Mouse (Mus musculus): ENCODE measurements at regions not wholly inside any gene's neighbourhood (a gene's known extent, or its start where the extent isn't known, plus 50 kb on each side); places are given as distances from the start of the nearest gene placed in this dataset.

DNA sequence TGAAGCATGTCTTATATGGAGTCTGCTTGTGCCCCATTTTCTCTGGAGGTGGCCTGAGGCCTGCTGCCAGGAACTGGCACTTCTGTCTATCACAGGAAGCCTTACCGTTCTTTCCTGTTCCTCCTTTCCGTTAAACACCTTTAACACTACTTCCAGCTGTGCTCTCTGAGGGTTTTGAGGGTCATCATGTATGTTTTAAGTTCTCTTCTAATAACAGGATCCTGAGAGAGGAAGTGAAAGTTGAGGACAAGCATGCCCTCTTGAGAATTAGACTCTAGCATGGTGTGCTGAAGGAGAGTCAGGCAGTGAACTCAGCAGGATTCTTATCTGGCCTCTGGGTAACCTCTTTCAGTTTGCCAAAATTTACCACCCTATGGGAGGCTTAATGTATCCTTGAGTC is 418.0 kb upstream of the 9430069I07Rik start:
- H3K4me3 ChIP-seq (ENCODE audit: extremely low read depth, insufficient read depth, insufficient read length) = no peak overlapping the region
- DNase-seq (ENCODE audit: low read depth in 1 of 2, low spot score in 2 of 2) = peak in 1 of 2 experiments; percentile 11
- H3K4me1 ChIP-seq (ENCODE audit: control insufficient read depth, insufficient read depth, insufficient read length) = peaks cover 16% of the 10 kb centered on the region; the same call in 1 of the 2 replicates
- WGBS = 4% methylated on average over 2 of the region's 2 CpGs
- H3K27ac ChIP-seq (ENCODE audit: insufficient read depth, low read length) = no peak overlapping the region
- H3K27me3 ChIP-seq (ENCODE audit: control insufficient read depth, insufficient read depth, low read length) = no peaks in the 10 kb centered on the region
- TF ChIP-seq POLR2A (IDR thresholded peaks at IDR 0.05; ENCODE audit: low read depth, low read length) = no peak
- TF ChIP-seq CTCF (IDR thresholded peaks at IDR 0.05; ENCODE audit: extremely low read depth, insufficient read depth, insufficient read length, insufficient replicate concordance) = no peak
- H3K36me3 ChIP-seq (ENCODE audit: control insufficient read depth, insufficient read depth, low read length) = no peaks in the 10 kb centered on the region

DNA sequence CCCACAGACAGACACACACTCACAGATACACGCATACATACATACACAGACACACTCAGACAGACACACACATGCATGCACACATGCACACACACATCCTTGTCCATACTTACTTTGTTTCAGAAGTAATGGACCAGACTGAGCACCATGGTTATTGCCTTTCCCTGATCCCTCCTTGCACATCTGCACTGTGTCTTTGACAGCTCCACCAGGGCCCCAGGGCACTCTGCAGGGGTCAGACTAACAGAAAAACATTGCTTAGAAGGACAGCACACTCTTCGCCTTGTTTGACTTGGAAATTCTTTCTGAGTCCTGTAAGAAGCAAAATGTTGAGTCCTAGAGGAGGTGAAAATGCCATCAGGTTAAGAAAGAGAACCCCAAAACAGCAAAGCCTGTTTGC is 394.1 kb upstream of the 9430069I07Rik start:
- Histone ChIP-seq H3K4me1 (ENCODE audit: control insufficient read depth, insufficient read depth, insufficient read length) (no peaks in the 10 kb centered on the region), H3K36me3 (ENCODE audit: control insufficient read depth, insufficient read depth, low read length) (no peaks in the 10 kb centered on the region), H3K4me3 (ENCODE audit: extremely low read depth, insufficient read depth, insufficient read length) (no peak overlapping the region), H3K27me3 (ENCODE audit: control insufficient read depth, insufficient read depth, low read length) (no peaks in the 10 kb centered on the region), H3K27ac (ENCODE audit: insufficient read depth, low read length) (no peak overlapping the region)
- TF ChIP-seq POLR2A (IDR thresholded peaks at IDR 0.05; ENCODE audit: low read depth, low read length) = no peak
- 85% methylated on average over 2 of the region's 2 CpGs for WGBS
- no peak for DNase-seq (ENCODE audit: low read depth in 1 of 2, low spot score in 2 of 2)

DNA sequence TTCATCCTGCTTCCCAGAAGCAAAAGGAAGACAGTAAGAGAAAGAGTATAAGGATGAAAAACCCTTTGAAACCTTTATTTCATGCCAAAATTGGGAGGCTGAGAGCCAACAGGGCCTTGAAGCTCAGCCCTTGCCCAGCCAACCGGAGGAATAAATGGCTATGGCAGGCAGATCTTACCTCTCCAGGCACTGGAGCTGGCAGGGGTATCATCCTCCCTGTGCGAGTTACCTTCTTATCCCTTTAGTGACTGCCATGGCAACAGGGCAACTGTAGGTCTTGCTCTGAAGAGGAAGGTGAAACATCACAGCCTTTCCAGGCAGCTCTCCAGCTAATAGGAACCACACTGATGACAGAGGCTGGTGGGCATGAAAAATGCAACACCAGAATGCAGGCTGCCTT is 393.3 kb upstream of the 9430069I07Rik start:
- Histone ChIP-seq H3K4me1 (ENCODE audit: control insufficient read depth, insufficient read depth, insufficient read length) (no peaks in the 10 kb centered on the region), H3K27ac (ENCODE audit: insufficient read depth, low read length) (no peak overlapping the region), H3K4me3 (ENCODE audit: extremely low read depth, insufficient read depth, insufficient read length) (no peak overlapping the region), H3K36me3 (ENCODE audit: control insufficient read depth, insufficient read depth, low read length) (no peaks in the 10 kb centered on the region), H3K27me3 (ENCODE audit: control insufficient read depth, insufficient read depth, low read length) (no peaks in the 10 kb centered on the region)
- 81% methylated on average over 2 of the region's 2 CpGs for WGBS
- DNase-seq (ENCODE audit: low read depth in 1 of 2, low spot score in 2 of 2) = no peak
- no peak for TF ChIP-seq CTCF (IDR thresholded peaks at IDR 0.05; ENCODE audit: extremely low read depth, insufficient read depth, insufficient read length, insufficient replicate concordance)
- no peak for TF ChIP-seq POLR2A (IDR thresholded peaks at IDR 0.05; ENCODE audit: low read depth, low read length)

DNA sequence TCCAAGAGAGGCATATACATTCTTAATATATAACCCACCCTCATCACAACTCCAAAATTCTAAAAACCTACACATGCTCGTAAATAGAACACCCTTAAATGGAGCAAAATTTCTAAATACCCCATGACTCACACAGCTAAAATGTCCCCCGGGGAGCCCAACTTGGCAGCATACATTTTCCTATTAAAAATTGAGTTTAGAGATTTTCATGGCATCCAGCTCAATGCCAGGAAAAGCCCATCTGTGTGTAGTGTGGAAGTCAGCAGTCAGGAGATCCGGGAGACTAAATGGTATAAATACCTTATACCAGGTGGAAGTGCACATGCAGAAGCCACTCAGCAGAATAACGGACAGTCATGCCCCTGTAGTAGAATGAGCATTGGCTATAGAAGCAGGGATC is 389.4 kb upstream of the 9430069I07Rik start:
- 78% methylated on average over 4 of the region's 4 CpGs for WGBS
- no peaks in the 10 kb centered on the region for H3K27me3 ChIP-seq (ENCODE audit: control insufficient read depth, insufficient read depth, low read length)
- no peak for DNase-seq (ENCODE audit: low read depth in 1 of 2, low spot score in 2 of 2)
- no peaks in the 10 kb centered on the region for H3K36me3 ChIP-seq (ENCODE audit: control insufficient read depth, insufficient read depth, low read length)
- H3K27ac ChIP-seq (ENCODE audit: insufficient read depth, low read length) = no peak overlapping the region
- H3K4me3 ChIP-seq (ENCODE audit: extremely low read depth, insufficient read depth, insufficient read length) = no peak overlapping the region
- TF ChIP-seq CTCF (IDR thresholded peaks at IDR 0.05; ENCODE audit: extremely low read depth, insufficient read depth, insufficient read length, insufficient replicate concordance) (no peak), POLR2A (IDR thresholded peaks at IDR 0.05; ENCODE audit: low read depth, low read length) (no peak)
- no peaks in the 10 kb centered on the region for H3K4me1 ChIP-seq (ENCODE audit: control insufficient read depth, insufficient read depth, insufficient read length)

DNA sequence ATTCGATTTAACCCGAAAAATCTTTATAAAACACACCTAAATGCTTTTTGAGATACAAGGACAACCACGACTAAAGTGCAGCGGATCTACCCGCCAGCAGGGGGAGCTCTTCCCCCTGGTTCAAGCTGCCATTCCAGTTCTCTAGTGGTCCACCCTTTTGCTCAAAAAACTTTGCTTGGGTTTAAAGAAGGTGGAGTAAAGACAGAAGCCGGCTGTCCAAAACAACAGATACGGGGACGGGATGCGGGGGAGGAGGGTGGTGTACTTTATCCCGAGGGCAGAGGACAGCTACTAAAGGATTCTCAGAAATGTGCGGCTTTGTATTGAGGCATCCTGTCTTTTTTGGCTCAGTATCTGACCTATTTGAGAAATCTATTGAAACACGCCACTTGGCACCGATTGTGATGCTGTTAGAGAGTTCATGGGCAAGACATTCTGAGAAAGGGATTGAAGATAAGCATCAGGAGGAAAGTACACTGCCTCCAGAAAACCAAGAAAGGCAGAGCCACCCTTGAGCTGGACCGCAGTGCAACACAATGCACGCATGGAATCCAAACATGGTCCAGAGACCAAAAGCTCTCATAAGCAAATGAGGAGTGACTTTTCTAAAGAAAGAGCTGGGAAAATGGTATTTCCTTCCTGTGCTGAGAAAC is 385.6 kb upstream of the 9430069I07Rik start:
- no peak for TF ChIP-seq POLR2A (IDR thresholded peaks at IDR 0.05; ENCODE audit: low read depth, low read length)
- peak; percentile 74; the same call in 1 of the 2 replicates for TF ChIP-seq CTCF (IDR thresholded peaks at IDR 0.05; ENCODE audit: extremely low read depth, insufficient read depth, insufficient read length, insufficient replicate concordance)
- H3K4me3 ChIP-seq (ENCODE audit: extremely low read depth, insufficient read depth, insufficient read length) = no peak overlapping the region
- no peaks in the 10 kb centered on the region for H3K36me3 ChIP-seq (ENCODE audit: control insufficient read depth, insufficient read depth, low read length)
- peak; percentile 8 to 41 for DNase-seq (ENCODE audit: low read depth in 1 of 2, low spot score in 2 of 2)
- 37% methylated on average over 15 of the region's 15 CpGs for WGBS
- H3K4me1 ChIP-seq (ENCODE audit: control insufficient read depth, insufficient read depth, insufficient read length) = no peaks in the 10 kb centered on the region
- H3K27me3 ChIP-seq (ENCODE audit: control insufficient read depth, insufficient read depth, low read length) = no peaks in the 10 kb centered on the region
- no peak overlapping the region for H3K27ac ChIP-seq (ENCODE audit: insufficient read depth, low read length)

DNA sequence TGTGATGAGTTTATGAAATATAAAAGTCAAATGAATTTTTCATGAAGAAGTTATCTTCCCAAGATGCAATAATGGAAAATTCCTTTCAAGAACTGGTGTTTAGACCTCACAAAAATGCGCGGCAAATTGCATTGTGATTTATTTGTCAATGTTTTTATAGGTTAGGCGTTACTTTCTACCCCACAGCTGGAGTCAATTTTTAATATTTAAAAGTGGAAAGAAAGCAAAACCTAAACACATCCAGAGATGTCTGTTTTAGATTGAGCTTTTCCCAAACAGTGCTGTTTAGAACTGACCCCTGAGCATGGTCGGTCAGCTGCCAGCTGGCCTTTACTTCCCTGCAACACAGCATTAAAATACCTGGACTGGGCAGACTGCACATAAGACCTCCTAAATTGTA is 383.8 kb upstream of the 9430069I07Rik start:
- H3K4me3 ChIP-seq (ENCODE audit: extremely low read depth, insufficient read depth, insufficient read length) = no peak overlapping the region
- H3K27ac ChIP-seq (ENCODE audit: insufficient read depth, low read length) = no peak overlapping the region
- H3K36me3 ChIP-seq (ENCODE audit: control insufficient read depth, insufficient read depth, low read length) = no peaks in the 10 kb centered on the region
- no peaks in the 10 kb centered on the region for H3K4me1 ChIP-seq (ENCODE audit: control insufficient read depth, insufficient read depth, insufficient read length)
- no peaks in the 10 kb centered on the region for H3K27me3 ChIP-seq (ENCODE audit: control insufficient read depth, insufficient read depth, low read length)
- no peak for TF ChIP-seq POLR2A (IDR thresholded peaks at IDR 0.05; ENCODE audit: low read depth, low read length)
- TF ChIP-seq CTCF (IDR thresholded peaks at IDR 0.05; ENCODE audit: extremely low read depth, insufficient read depth, insufficient read length, insufficient replicate concordance) = no peak
- DNase-seq (ENCODE audit: low read depth in 1 of 2, low spot score in 2 of 2) = no peak
- WGBS = 90% methylated on average over 4 of the region's 4 CpGs
